Mouse (Mus musculus) kidney, adult 11 months (tissue): ENCODE measurements around the gene Pif1.
A peak's percentile ranks its signal among the peaks of the same experiment; 100 is the strongest.

ENCODE experiments used
- DNase-seq: peaks from one replicate; pipeline ENCODE4 v3.0.0; 2022

Pif1 gene

GRCm38 (mm10) chr9:65586406-65587269 is at the start of gene Pif1:
TSS of gene Pif1 (plus strand) at chr9:65587160.
- peak; percentile 80 for DNase-seq

- peak; percentile 37 for DNase-seq
These were observed 48.9 kb upstream of the Pif1 start for GRCm38 (mm10) chr9:65537901-65538630.

GRCm38 (mm10) chr9:65539697-65540096 is 47.3 kb upstream of the Pif1 start:
- DNase-seq = no peak

DNA sequence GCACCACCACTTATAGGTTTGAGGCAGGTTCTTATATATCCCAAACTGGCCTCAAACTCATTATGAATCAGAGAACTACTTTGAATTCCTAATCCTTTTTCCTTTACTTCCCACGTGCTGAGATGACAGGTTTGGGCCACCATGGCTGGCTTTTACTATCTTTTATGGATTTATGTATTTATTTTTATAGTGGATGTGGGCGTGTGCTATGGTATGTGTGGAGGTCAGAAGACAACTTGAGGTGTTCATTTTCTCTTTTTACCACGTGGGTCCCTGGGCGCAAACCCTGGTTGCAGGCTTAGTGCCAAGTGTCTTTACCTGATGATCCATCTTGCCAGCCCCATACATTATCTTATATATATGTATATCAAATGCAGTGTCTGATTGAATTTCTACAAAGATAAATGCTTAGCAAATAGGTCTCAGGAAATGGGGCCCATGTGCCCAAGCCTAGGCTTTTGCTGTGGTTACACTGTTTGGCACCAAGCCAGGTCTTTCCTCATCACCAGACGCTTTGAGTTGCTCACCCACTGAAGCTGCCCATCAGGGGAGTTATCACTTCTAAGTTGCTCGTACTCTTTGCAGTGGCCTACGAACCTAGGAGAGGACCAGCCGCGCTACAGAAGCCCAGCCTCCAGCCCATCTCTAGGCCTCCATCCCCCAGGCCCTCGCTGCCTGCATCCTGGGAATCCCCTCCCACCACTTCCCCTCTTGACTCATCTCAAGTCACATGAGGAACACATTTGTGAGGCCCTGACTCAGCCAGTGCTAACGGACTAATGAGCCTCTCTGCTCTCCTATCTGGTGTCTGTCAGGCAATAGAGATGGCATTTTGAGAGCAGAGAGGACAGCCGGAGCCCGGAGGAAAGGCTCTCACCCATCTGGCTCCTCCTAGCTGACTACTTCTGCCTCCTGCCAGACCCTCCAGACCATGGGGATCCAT is 45.6 kb upstream of the Pif1 start:
- DNase-seq = no peak

DNA sequence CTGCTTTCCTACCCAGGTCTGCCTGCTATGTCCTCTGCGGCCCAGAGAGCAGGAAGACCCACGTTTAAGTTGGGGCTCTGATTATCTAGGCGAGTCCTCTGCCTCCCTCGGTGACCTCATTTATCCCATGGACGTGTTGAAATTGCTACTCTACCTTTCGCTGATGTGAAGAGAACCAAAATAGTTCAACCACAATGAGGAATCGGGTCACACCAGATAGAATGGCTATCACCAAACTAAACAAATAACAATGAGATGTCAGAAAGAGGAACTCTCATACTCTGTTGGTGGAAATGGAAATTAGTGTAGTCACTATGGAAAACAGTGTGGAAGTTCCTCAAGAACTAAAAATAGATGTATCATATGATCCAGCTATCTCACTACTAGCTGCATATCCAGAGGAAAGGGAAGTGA is 44.8 kb upstream of the Pif1 start:
- DNase-seq = no peak

GRCm38 (mm10) chr9:65545635-65546412 is 41.1 kb upstream of the Pif1 start:
- no peak for DNase-seq

DNA sequence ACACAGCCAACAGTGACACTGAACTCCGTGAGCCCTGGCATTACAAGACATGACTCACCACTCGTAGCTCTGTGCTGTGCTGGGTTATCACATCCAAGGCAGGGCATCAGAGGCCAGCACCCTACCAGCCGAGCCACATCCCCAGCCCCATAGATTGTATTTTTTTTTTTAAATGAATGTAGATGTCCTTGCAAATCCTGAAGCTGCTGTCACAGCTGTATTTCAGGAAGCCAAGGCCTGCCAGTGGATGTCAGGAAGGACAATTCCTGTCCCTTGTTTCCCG is 40.6 kb upstream of the Pif1 start:
- no peak for DNase-seq

- DNase-seq = no peak
These were observed 39.8 kb upstream of the Pif1 start for GRCm38 (mm10) chr9:65547111-65547510.

DNA sequence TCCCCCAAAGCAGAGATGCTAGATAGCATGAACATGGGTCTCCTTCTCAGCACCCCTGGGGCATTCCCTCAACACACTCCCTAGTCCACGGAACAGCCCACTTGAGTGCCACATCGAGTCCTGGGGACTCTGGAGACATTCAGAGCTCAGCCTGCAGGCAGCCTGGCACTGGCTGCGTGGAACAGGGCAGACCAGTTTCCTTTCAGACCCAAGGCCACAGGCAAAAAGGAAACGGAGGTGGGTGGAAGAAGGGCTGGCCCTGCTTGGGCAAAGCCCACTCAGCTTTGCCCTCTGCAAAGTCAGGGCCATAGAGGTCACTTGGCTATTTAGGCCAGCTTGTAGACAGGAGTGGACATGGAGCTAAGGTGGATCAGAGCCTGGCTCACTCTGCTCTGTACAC is 39.1 kb upstream of the Pif1 start:
- no peak for DNase-seq

GRCm38 (mm10) chr9:65548311-65548710 is 38.6 kb upstream of the Pif1 start:
- no peak for DNase-seq

DNA sequence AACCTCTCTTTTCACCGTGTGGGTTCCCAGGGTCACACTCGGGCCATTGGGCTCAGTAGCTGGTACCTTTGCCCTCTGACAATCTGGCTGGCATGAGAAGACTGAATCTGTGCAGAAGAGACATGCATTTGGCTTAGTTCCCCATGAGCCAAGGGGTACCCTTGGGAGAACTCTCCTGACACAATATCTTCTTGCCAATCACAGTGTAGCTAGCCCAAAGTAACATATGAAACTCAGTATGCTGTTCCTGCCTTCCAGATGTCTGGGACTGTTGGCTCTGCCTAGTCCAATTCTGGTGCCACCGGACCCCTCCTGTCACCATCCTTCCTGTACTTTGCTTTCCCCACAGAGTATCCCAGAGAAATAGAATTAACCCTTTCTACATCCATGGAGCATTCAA is 37.8 kb upstream of the Pif1 start:
- no peak for DNase-seq

DNA sequence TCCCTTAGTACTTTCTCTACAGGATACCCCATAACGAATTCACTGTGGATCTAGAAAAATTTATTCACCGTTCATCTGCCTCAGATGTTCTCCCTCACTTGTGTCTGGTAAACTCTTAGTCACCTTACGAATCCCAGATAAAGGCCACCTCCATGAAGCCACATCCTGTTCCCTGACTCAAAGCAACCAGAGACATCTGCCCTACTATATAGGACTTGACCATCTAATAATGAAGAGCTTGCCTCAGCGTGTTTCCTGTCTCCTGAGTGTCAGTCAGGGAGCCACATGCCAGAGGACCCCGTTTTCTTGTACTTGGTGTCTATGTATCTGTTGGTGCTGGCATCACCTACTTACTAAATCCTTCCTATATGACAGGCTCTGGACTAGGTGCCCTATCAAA is 37.3 kb upstream of the Pif1 start:
- no peak for DNase-seq

DNA sequence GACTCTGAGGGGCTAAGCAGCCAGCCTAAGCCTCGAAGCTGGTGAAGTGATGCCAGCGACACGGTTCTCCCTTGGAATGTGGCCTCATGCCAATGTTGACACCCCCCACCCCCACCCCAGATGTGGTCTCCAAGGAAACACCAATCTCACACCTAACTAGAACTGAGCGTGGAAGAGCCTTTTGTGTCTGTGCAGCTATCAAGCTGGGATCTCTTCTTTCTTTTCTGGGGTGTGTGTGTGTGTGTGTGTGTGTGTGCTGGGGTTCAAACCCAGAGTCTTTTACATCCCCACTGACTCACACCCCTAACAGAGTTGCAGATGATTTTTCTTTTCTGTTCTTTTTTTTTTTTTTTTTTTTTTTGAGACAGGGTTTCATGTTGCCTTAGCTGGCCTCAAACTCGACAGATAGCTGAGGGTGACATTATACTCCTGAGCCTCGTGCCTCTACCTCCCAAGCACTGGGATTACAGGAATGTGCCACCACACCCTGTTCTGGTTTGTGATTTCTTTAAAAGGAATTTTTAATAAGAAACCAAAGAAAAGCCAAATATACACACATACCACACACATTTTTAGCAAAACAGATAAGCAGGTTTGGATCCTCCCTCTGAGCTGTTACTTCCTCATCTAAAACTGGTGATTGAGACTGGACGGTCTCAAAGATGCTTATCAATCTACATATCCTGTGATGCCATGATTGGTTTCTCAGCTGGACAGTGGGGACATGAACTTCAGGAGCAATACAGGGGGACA is 36.7 kb upstream of the Pif1 start:
- DNase-seq = no peak

- peak; percentile 64 for DNase-seq
These were observed 35.9 kb upstream of the Pif1 start for GRCm38 (mm10) chr9:65551035-65551434.

GRCm38 (mm10) chr9:65552141-65552540 is 34.8 kb upstream of the Pif1 start:
- DNase-seq = peak; percentile 64

GRCm38 (mm10) chr9:65552711-65553110 is 34.2 kb upstream of the Pif1 start:
- no peak for DNase-seq

DNA sequence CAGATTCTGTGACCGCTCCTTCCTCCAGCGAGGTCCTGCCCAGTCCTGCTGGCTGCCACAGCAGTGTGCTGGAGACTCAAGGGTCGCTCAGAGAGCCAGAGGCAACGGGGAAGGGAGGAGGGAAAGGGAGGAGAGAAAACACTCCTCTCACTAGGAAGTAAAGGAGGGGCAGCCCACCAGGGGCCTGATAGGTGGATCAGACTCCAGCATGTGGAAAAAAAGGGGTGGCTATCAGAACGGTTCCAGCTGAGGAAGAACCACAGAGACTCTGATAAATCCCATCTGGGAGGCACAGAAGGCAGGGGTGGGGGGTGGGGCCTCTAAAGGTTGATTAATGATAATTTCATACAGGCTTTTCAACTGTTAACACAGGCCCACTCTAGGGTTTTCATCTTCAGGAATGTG is 32.0 kb upstream of the Pif1 start:
- no peak for DNase-seq

GRCm38 (mm10) chr9:65555621-65556020 is 31.3 kb upstream of the Pif1 start:
- DNase-seq = no peak

DNA sequence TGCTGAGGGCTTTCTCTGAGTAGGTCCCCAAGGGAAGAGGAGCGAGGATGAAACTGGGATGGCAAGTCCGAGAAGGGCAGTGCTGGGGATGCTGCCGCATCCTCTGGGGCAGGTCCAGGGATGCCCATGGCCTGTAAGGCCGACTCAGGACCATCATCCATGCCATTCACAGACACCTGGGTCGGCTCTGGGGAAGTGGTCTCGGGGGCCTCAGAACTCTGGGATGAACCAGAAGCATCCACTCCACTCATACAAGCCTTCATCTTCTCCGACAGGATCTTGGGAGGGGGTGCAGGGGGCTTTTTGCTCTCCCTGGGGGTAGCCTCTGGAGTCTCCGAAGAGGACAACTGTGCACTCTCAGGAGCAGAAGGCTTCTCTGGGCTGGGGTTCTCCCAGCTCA is 30.6 kb upstream of the Pif1 start:
- no peak for DNase-seq

GRCm38 (mm10) chr9:65556979-65557378 is 30.0 kb upstream of the Pif1 start:
- no peak for DNase-seq

DNA sequence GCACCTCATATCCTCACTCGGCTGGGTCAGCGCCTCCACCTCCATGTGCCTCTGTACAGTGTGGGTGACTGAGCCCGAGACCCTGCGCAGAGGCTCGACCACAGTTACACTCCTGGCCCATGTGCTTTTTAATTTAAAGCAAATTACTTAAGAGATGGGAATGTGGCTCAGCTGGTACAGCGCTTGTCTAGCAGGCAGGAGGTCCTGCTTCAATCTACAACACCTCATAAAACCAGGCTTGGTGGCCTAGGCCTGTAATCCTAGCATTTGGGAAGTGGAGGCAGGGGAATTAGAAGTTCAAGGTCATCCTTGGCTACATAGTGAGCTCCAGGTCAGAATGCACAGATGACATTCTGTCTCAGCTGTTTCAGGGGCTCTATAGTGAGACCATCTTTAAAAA is 28.2 kb upstream of the Pif1 start:
- no peak for DNase-seq

GRCm38 (mm10) chr9:65561016-65561415 is 25.9 kb upstream of the Pif1 start:
- DNase-seq = peak; percentile 67
